Mouse (Mus musculus): ENCODE data around the gene Tas1r3.

The Tas1r3 gene

GRCm38 (mm10) chr4:155887674-155888073, 24.5 kb upstream of the Tas1r3 start:
- no peak for DNase-seq (ENCODE audit: low read depth, low spot score)

- DNase-seq (ENCODE audit: low read depth, low spot score), result no peak
These were observed 23.2 kb upstream of the Tas1r3 start for GRCm38 (mm10) chr4:155886330-155886729.

GRCm38 (mm10) chr4:155883587-155883986, 20.4 kb upstream of the Tas1r3 start:
- no peak for DNase-seq (ENCODE audit: low read depth, low spot score)

- no peak for DNase-seq (ENCODE audit: low read depth, low spot score)
These were observed 8.2 kb upstream of the Tas1r3 start for GRCm38 (mm10) chr4:155871404-155871803.

GRCm38 (mm10) chr4:155869317-155870033, 6.3 kb upstream of the Tas1r3 start, which contains the start of the genes Cptp and Ints11:
Gene Cptp (minus strand): TSS chr4:155869440.
Gene Ints11 (plus strand): TSS chr4:155869546.
- DNase-seq (ENCODE audit: low read depth, low spot score), result peak; percentile 97

- DNase-seq (ENCODE audit: low read depth, low spot score), result peak; percentile 20
These were observed 5.6 kb upstream of the Tas1r3 start for GRCm38 (mm10) chr4:155868614-155869298.

- no peak for DNase-seq (ENCODE audit: low read depth, low spot score)
These were observed 1.4 kb downstream of the Tas1r3 start for GRCm38 (mm10) chr4:155861787-155862186.

- DNase-seq (ENCODE audit: low read depth, low spot score), result no peak
These were observed 3.8 kb downstream of the Tas1r3 start for GRCm38 (mm10) chr4:155859318-155859717.

- DNase-seq (ENCODE audit: low read depth, low spot score), result no peak
These were observed 6.3 kb downstream of the Tas1r3 start for GRCm38 (mm10) chr4:155856881-155857280.

GRCm38 (mm10) chr4:155856071-155856470, 7.1 kb downstream of the Tas1r3 start:
- no peak for DNase-seq (ENCODE audit: low read depth, low spot score)

GRCm38 (mm10) chr4:155854991-155855390, 8.2 kb downstream of the Tas1r3 start:
- DNase-seq (ENCODE audit: low read depth, low spot score), result no peak

GRCm38 (mm10) chr4:155853421-155853820, 9.7 kb downstream of the Tas1r3 start:
- no peak for DNase-seq (ENCODE audit: low read depth, low spot score)

- DNase-seq (ENCODE audit: low read depth, low spot score), result no peak
These were observed 11.2 kb downstream of the Tas1r3 start for GRCm38 (mm10) chr4:155851951-155852411.

- no peak for DNase-seq (ENCODE audit: low read depth, low spot score)
These were observed 11.8 kb downstream of the Tas1r3 start for GRCm38 (mm10) chr4:155851368-155851767.

- DNase-seq (ENCODE audit: low read depth, low spot score), result no peak
These were observed 13.2 kb downstream of the Tas1r3 start for GRCm38 (mm10) chr4:155849792-155850451.

- no peak for DNase-seq (ENCODE audit: low read depth, low spot score)
These were observed 13.8 kb downstream of the Tas1r3 start for GRCm38 (mm10) chr4:155849391-155849790.

- no peak for DNase-seq (ENCODE audit: low read depth, low spot score)
These were observed 14.6 kb downstream of the Tas1r3 start for GRCm38 (mm10) chr4:155848434-155849095.

- DNase-seq (ENCODE audit: low read depth, low spot score), result peak; percentile 65
These were observed 15.4 kb downstream of the Tas1r3 start for GRCm38 (mm10) chr4:155847591-155848352.

- peak; percentile 96 for DNase-seq (ENCODE audit: low read depth, low spot score)
These were observed 16.1 kb downstream of the Tas1r3 start, which contains the start of gene Dvl1 for GRCm38 (mm10) chr4:155846871-155847578. Gene Dvl1 (plus strand): TSS chr4:155847402.

- DNase-seq (ENCODE audit: low read depth, low spot score), result no peak
These were observed 19.9 kb downstream of the Tas1r3 start for GRCm38 (mm10) chr4:155843231-155843630.
